Mouse (Mus musculus): ENCODE results near the gene Ctnnbl1.

GRCm38 (mm10) chr2:157736854-157737850 is at the start of gene Ctnnbl1:
- TF ChIP-seq CTCF (IDR thresholded peaks at IDR 0.05; ENCODE audit: borderline replicate concordance, extremely low read depth, insufficient read depth, insufficient read length) (no peak), POLR2A (IDR thresholded peaks at IDR 0.05; ENCODE audit: borderline replicate concordance, extremely low read depth, insufficient read depth, insufficient read length, poor library complexity, severe bottlenecking) (peak; percentile 41; the same call in 1 of the 2 replicates)
